Mouse (Mus musculus) liver, adult 2 months (tissue): ENCODE data around the gene Acap1. TPM values are rescaled to one million over a fixed set of nuclear protein-coding genes. Genes with fewer than 3 reads are reported as not detected.

Experiments
- DNase-seq: peaks from one replicate; pipeline ENCODE4 v3.0.0-alpha.2; 2011; ENCODE audit warnings: low read depth, low spot score; ENCODE audit errors: extremely low read depth
- H3K27ac ChIP-seq: fragments of 200-500 bp; replicated peaks from 2 replicates; pipeline ENCODE4 v1.5.1; 2012; ENCODE audit warnings: low read depth, mild to moderate bottlenecking, control low read depth, inconsistent platforms, low read length; ENCODE audit not compliant: insufficient read depth
- H3K27me3 ChIP-seq: fragments of 200-500 bp; 2 replicates; pipeline ENCODE4 v1.6.1; 2012; ENCODE audit warnings: mild to moderate bottlenecking, moderate library complexity, low read length, inconsistent platforms; ENCODE audit not compliant: control insufficient read depth, insufficient read depth
- H3K36me3 ChIP-seq: fragments of 200-500 bp; 2 replicates; pipeline ENCODE4 v1.6.1; 2012; ENCODE audit warnings: low read length, inconsistent platforms; ENCODE audit not compliant: control insufficient read depth, insufficient read depth
- H3K4me1 ChIP-seq: fragments of 200-500 bp; 2 replicates; pipeline ENCODE4 v1.6.1; 2011; ENCODE audit warnings: low read length; ENCODE audit not compliant: control insufficient read depth, insufficient read depth
- H3K4me3 ChIP-seq: fragments of 200-500 bp; 2 replicates; pipeline ENCODE4 v1.5.1; 2011; ENCODE audit warnings: low read depth, mild to moderate bottlenecking, control low read depth, low read length, moderate library complexity; ENCODE audit not compliant: insufficient read depth
- H3K79me2 ChIP-seq: fragments of 200-500 bp; 2 replicates; pipeline ENCODE4 v1.6.1; 2012; ENCODE audit warnings: inconsistent platforms, mild to moderate bottlenecking, low read length, moderate library complexity; ENCODE audit not compliant: control insufficient read depth, insufficient read depth
- H3K9ac ChIP-seq: fragments of 200-500 bp; 2 replicates; pipeline ENCODE4 v1.6.1; 2012; ENCODE audit warnings: low read depth, mild to moderate bottlenecking, control low read depth, inconsistent platforms, low read length
- CTCF ChIP-seq: fragments of 200-500 bp; IDR thresholded peaks from 2 replicates; pipeline ENCODE4 v1.5.1; 2011; ENCODE audit warnings: low read depth, low read length, control low read depth
- POLR2A ChIP-seq: fragments of 200-500 bp; IDR thresholded peaks from 2 replicates; pipeline ENCODE4 v1.6.1; 2011; ENCODE audit warnings: low read length, control low read depth; ENCODE audit not compliant: insufficient read depth; ENCODE audit errors: extremely low read depth
- WGBS: fragments of 180-500 bp; shearing (Covaris S2); methylation state at CpG from one replicate; pipeline ENCODE4 v1.1.7; 2018; 5-methylcytosine and 5-hydroxymethylcytosine counted together
- polyA plus RNA-seq: library from polyadenylated mRNA; depleted of rRNA; stranded (reverse); fragments of >200 nt; gene quantifications from 2 replicates; pipeline ENCODE4 v1.2.3, GENCODE M21; 2012
- total RNA-seq: library from RNA; depleted of rRNA; stranded (reverse); fragments of >200 nt; gene quantifications from 2 replicates; pipeline ENCODE4 v1.2.3, GENCODE M21; 2014

The Acap1 gene
- total and polyA plus RNA-seq, 2 experiments, result 1.2 to 3.3 TPM

DNA sequence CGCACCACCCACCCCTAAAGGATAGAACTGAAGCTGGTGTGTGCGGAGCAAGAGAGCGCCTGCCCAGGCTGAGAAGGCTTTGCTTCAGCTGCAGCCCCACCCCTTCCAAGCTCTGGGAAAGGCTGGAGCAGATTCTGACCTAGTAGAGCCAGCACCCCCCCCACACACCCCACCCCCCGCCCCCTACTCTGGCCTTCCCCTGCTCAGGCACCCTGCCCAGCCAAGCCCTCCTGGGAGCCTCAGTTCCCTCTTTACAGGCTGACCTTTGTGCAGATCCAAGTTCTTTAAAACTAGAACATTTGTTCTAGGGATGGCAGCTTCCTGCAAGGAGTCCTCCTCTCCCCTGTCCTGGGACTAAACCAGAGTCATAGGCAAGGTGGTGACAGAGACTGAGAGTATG, 42.0 kb upstream of the Acap1 start:
- 68% methylated on average over 4 of the region's 4 CpGs for WGBS
- H3K4me3 ChIP-seq, result no peak overlapping the region
- DNase-seq, result no peak
- no peaks in the 10 kb centered on the region for H3K79me2 ChIP-seq
- no peak for TF ChIP-seq POLR2A
- TF ChIP-seq CTCF, result no peak
- peaks cover 14% of the 10 kb centered on the region for H3K27me3 ChIP-seq
- no peaks in the 10 kb centered on the region for H3K36me3 ChIP-seq
- H3K27ac ChIP-seq, result no peak overlapping the region
- peaks cover 5% of the 10 kb centered on the region for H3K4me1 ChIP-seq
- no peak overlapping the region for H3K9ac ChIP-seq

DNA sequence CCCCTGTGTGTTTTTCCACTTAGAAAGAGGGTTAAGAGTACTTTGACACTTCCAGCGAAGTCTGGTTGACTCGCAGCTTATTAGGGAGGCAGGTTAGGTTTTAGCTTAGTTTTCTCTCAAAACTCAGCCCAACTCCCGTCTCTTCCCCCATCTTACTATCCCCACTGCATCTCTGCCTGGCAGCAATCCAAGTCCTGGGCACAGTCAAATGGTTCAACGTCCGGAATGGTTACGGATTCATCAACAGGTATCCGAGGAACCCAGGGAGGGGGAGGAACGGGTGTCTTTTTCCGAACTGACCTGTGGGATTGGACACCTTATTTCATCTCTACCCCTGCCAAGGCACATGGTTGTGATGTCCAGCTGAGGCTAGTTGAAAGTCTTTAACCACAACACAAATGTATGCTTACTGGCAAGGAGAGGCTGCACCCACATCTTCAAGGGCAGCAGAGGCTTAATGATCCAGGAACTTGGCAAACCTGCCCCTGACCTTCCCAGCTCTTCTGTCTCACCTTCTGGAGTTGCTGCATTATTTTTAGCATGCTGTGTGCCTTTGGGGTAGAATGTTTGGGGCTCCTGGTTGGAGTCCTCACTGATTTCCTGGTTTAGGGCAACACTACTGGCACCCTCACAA, 41.5 kb upstream of the Acap1 start:
- Histone ChIP-seq H3K9ac (no peak overlapping the region), H3K27ac (no peak overlapping the region), H3K36me3 (no peaks in the 10 kb centered on the region), H3K4me1 (peaks cover 5% of the 10 kb centered on the region), H3K79me2 (no peaks in the 10 kb centered on the region), H3K4me3 (no peak overlapping the region), H3K27me3 (peaks cover 14% of the 10 kb centered on the region)
- 26% methylated on average over 9 of the region's 9 CpGs for WGBS
- no peak for DNase-seq
- TF ChIP-seq POLR2A (no peak), CTCF (no peak)

DNA sequence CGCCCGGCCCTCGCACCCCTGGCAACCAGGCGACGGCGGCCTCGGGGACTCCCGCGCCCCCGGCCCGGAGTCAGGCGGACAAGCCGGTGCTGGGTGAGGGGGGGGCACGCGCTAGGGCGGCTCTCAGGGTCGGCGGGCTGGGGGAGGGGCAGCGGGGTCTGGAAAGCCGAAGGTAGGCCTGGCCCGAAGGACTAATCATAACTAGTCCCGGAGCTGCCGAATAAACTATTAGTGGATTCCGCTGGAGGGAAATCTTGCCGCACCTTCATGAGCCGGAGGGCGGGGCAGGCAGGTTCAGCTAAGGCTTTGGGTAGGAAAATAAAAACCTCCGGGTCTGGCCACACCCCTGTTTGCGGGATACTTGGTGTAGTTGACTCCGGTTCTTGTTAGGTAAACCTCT, 40.8 kb upstream of the Acap1 start:
- no peak for DNase-seq
- H3K27me3 ChIP-seq, result peaks cover 14% of the 10 kb centered on the region
- 5% methylated on average over 30 of the region's 30 CpGs for WGBS

DNA sequence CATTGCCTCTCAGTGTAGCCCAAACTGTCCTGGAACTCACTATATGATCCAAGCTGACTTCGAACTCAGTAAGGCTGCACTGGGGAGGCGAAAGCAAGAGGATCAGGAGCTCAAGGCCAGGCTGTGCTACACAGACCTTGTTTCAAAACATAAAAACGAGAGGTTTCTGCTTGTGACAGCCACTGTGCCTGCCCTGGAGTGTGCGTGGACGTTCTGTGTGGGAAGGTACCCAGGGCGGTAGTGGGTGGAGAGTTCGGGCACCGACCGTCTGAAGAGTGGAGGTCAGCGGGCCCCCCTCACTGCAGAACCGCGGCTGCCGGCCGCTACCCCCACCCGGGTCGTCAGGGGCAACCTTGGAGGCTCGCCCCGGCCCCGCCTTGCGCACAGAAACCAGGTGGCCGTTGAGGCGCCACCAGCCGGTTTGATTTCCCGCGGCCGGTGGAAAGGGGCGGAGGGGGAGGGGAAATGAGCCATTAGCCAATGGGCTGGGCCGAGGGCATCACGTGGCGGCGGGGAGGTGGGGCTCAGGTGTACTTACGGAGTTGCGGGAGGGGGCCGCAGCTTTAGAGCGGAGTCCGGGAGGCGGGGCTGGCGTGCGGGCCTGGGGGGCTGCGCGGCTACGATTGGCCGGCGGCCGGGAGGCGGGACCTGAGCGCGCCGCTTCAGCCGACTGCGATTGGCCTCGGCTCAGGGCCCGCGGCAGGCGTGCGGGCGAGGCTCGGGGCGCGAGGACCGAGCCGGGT, 40.0 kb upstream of the Acap1 start, which contains the start of gene Ybx2:
Gene Ybx2, plus strand, starts transcription at position 660 of the 743 bp plus-strand sequence.
- H3K27me3 ChIP-seq, result peaks cover 14% of the 10 kb centered on the region
- TF ChIP-seq CTCF, result no peak
- no peak for TF ChIP-seq POLR2A
- H3K9ac ChIP-seq, result peak within 1 kb of the TSS; percentile 26; the same call in 1 of the 2 replicates
- H3K4me1 ChIP-seq, result peaks cover 5% of the 10 kb centered on the region
- peak within 1 kb of the TSS; percentile 49; the same call in 1 of the 2 replicates for H3K4me3 ChIP-seq
- no peak within 1 kb of the TSS for H3K27ac ChIP-seq
- WGBS, result 3% methylated on average over 45 of the region's 62 CpGs
- DNase-seq, result peak; percentile 48
- H3K36me3 ChIP-seq, result no peaks in the 10 kb centered on the region
- no peaks in the 10 kb centered on the region for H3K79me2 ChIP-seq

More for the DNA sequence above, 40.8 kb upstream of the Acap1 start:
- TF ChIP-seq CTCF (no peak), POLR2A (no peak)
- no peaks in the 10 kb centered on the region for H3K79me2 ChIP-seq
- H3K27ac ChIP-seq, result no peak overlapping the region
- H3K4me1 ChIP-seq, result peaks cover 5% of the 10 kb centered on the region
- no peak overlapping the region for H3K4me3 ChIP-seq
- no peak overlapping the region for H3K9ac ChIP-seq
- H3K36me3 ChIP-seq, result no peaks in the 10 kb centered on the region

DNA sequence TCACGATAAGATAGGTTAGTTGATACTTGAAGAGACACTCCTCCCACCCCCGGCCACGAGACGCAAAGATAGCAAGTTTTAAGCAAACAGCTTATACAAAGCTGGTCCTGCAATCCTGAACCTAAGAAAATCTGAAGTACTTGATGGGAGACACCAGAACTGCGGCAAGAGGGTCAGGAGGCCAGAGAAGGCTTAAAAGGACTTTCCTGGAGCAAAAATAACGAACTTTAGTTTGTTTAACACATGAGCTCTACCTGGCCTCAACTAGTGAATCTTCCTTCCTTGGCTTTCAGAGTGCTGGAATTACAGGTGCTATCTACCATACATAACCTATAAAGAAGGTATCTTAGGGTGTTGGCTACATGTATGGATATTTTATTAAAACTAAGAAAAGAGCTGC, 39.3 kb upstream of the Acap1 start:
- H3K27me3 ChIP-seq, result peaks cover 14% of the 10 kb centered on the region
- H3K9ac ChIP-seq, result no peak overlapping the region
- TF ChIP-seq POLR2A (no peak), CTCF (no peak)
- H3K27ac ChIP-seq, result no peak overlapping the region
- 20% methylated on average over 6 of the region's 6 CpGs for WGBS
- DNase-seq, result no peak
- no peaks in the 10 kb centered on the region for H3K79me2 ChIP-seq
- no peak overlapping the region for H3K4me3 ChIP-seq
- H3K4me1 ChIP-seq, result peaks cover 5% of the 10 kb centered on the region
- H3K36me3 ChIP-seq, result no peaks in the 10 kb centered on the region

DNA sequence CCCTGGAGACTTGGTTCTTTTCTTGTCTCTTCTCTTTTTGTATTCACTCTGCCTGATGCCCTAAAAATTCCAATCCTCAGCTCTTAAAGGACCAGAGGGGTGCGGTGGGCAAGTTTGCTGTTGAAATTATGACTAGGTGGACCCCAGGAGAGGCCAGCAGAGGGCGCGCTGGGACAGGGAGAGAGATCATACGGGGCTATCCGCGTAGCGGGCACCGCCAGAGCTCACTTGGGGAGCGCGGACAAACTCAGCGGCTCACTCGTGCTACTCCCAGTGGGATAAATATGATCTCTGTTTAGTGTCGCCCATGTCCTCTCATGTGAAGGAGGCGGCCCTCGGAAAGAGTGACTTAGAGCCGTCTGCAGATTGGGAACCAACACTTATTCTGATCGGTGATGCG, 38.8 kb upstream of the Acap1 start:
- Histone ChIP-seq H3K4me3 (no peak overlapping the region), H3K27ac (no peak overlapping the region), H3K27me3 (peaks cover 14% of the 10 kb centered on the region), H3K9ac (no peak overlapping the region), H3K79me2 (no peaks in the 10 kb centered on the region), H3K4me1 (peaks cover 5% of the 10 kb centered on the region), H3K36me3 (no peaks in the 10 kb centered on the region)
- TF ChIP-seq CTCF, result peak; percentile 91
- TF ChIP-seq POLR2A, result no peak
- peak; percentile 41 for DNase-seq
- 3% methylated on average over 18 of the region's 18 CpGs for WGBS
